Mouse (Mus musculus) left cerebral cortex, adult 18-20 months (tissue): ENCODE results near the gene Rnf130. TPM values are rescaled to one million over a fixed set of nuclear protein-coding genes. Genes with fewer than 3 reads are reported as not detected.

Source experiments
- DNase-seq, 2 experiments: peaks; one replicate each; pipeline ENCODE4 v3.0.0; 2021 to 2022; ENCODE audit warnings: low spot score in 2 of 2, mixed read lengths in 1 of 2
- long read RNA-seq, 2 experiments: library from polyadenylated mRNA; stranded (forward); transcript quantifications; one replicate each; pipeline ENCODE4 v2.0.0; 2021
- total RNA-seq, 2 experiments: library from RNA; stranded (reverse); gene quantifications; 2 replicates each; pipeline ENCODE4 v1.2.3; 2021

Gene Rnf130
- 10 to 100 TPM; 88.8 to 95.0 TPM for total RNA-seq
- long read RNA-seq, experiment 1, transcript Rnf130-201 (8 exons, 1,415 nt) = minor isoform, 9 of 86 reads
- long read RNA-seq, experiment 1, transcript Rnf130-202 (9 exons, 1,502 nt) = major isoform, 45 of 86 reads
- long read RNA-seq, experiment 1, partial matches to known transcripts = 9 of 86 reads
- long read RNA-seq, experiment 1, other reads (novel, unspliced or antisense) = 23 of 86 reads
- long read RNA-seq, experiment 2, transcript Rnf130-201 (8 exons, 1,415 nt) = minor isoform, 6 of 86 reads
- long read RNA-seq, experiment 2, transcript Rnf130-202 (9 exons, 1,502 nt) = major isoform, 40 of 86 reads
- long read RNA-seq, experiment 2, partial matches to known transcripts = 13 of 86 reads
- long read RNA-seq, experiment 2, other reads (novel, unspliced or antisense) = 27 of 86 reads

GRCm38 (mm10) chr11:50024833-50025720 is at the start of gene Rnf130:
Rnf130 (plus strand) TSS chr11:50025346.
- peak; percentile 95 to 97 for DNase-seq

- no peak for DNase-seq
Measured at GRCm38 (mm10) chr11:49977963-49978568, 47.1 kb upstream of the Rnf130 start.

GRCm38 (mm10) chr11:49978935-49979334 is 46.2 kb upstream of the Rnf130 start:
- no peak for DNase-seq

- no peak for DNase-seq
Measured at GRCm38 (mm10) chr11:49980681-49981235, 44.4 kb upstream of the Rnf130 start.

- no peak for DNase-seq
Measured at GRCm38 (mm10) chr11:49981321-49981963, 43.7 kb upstream of the Rnf130 start.

- no peak for DNase-seq
Measured at GRCm38 (mm10) chr11:49982094-49982493, 43.1 kb upstream of the Rnf130 start.

- no peak for DNase-seq
Measured at GRCm38 (mm10) chr11:49982881-49983280, 42.3 kb upstream of the Rnf130 start.

GRCm38 (mm10) chr11:49983875-49984552 is 41.1 kb upstream of the Rnf130 start:
- no peak for DNase-seq

- no peak for DNase-seq
Measured at GRCm38 (mm10) chr11:49985009-49985408, 40.1 kb upstream of the Rnf130 start.

GRCm38 (mm10) chr11:49986277-49987036 is 38.7 kb upstream of the Rnf130 start:
- peak; percentile 32 to 54 for DNase-seq

- no peak for DNase-seq
Measured at GRCm38 (mm10) chr11:49994536-49994935, 30.6 kb upstream of the Rnf130 start.

GRCm38 (mm10) chr11:49996398-49996797 is 28.7 kb upstream of the Rnf130 start:
- no peak for DNase-seq

GRCm38 (mm10) chr11:49997321-49997720 is 27.8 kb upstream of the Rnf130 start:
- peak in 1 of 2 experiments; percentile 23 for DNase-seq

- no peak for DNase-seq
Measured at GRCm38 (mm10) chr11:50002853-50003252, 22.3 kb upstream of the Rnf130 start.

GRCm38 (mm10) chr11:50007776-50008175 is 17.4 kb upstream of the Rnf130 start:
- no peak for DNase-seq

- no peak for DNase-seq
Measured at GRCm38 (mm10) chr11:50008231-50008630, 16.9 kb upstream of the Rnf130 start.

GRCm38 (mm10) chr11:50013016-50013415 is 12.1 kb upstream of the Rnf130 start:
- no peak for DNase-seq

- no peak for DNase-seq
Measured at GRCm38 (mm10) chr11:50016503-50016902, 8.6 kb upstream of the Rnf130 start.

GRCm38 (mm10) chr11:50017511-50017910 is 7.6 kb upstream of the Rnf130 start:
- no peak for DNase-seq
